Mouse (Mus musculus): ENCODE measurements at regions not wholly inside any gene's neighbourhood (a gene's known extent, or its start where the extent isn't known, plus 50 kb on each side); places are given as distances from the start of the nearest gene placed in this dataset.

DNA sequence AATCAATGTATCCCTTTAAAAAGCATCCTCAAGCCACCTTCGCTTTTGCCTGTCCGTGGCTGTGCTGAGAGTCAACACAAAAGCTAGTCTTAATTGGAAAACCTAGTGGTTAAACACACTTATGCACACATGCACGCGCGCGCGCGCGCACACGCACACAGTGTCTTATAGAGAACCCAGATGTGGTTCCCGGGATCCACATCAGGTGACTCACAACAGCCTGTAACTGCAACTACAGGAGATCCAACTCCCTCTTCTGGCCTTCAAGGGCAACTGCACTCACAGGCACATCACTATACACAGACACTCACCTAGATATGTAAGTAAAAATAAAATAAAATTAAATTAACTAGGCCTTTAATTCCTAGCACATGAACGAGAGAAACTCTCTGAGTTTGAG is 118.4 kb upstream of the Fam204a start:
- H3K27ac ChIP-seq (ENCODE audit: low read length), result no peak overlapping the region
- H3K36me3 ChIP-seq (ENCODE audit: control insufficient read depth, insufficient read depth, low read length), result no peaks in the 10 kb centered on the region
- no peak overlapping the region for H3K4me2 ChIP-seq (ENCODE audit: low read length)
- no peaks in the 10 kb centered on the region for H3K27me3 ChIP-seq (ENCODE audit: control insufficient read depth, insufficient read depth, low read depth, low read length)
- no peaks in the 10 kb centered on the region for H3K9me3 ChIP-seq (replicated peaks; ENCODE audit: control insufficient read depth, low read length, poor library complexity, severe bottlenecking)
- no peaks in the 10 kb centered on the region for H3K4me1 ChIP-seq (ENCODE audit: control insufficient read depth, insufficient read depth, low read length)
- H3K9ac ChIP-seq (ENCODE audit: low read depth, low read length), result no peak overlapping the region
- no peak overlapping the region for H3K4me3 ChIP-seq (ENCODE audit: low read depth, low read length)
- ATAC-seq, result no peak
- WGBS, result 94% methylated on average over 12 of the region's 12 CpGs

DNA sequence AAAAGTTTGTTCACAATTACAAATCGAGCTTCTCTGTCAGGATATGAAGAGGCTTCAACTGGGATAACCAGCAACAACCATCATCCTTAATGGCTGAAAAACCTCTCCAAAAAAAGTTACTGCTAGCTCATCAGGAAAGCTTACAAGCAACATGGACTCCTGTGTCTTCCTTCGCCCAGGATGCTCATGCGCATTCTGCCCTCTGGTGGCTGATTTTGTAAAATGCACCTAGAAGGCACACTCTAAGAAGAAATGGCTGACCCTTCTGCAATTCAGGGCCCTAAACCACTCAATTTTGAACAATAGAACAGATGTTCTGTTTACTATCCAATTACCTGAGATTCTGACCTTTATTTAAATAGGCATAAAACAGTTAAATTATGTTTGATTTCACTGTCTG is 115.0 kb upstream of the Fam204a start:
- no peak overlapping the region for H3K4me3 ChIP-seq (ENCODE audit: low read depth, low read length)
- ATAC-seq, result no peak

DNA sequence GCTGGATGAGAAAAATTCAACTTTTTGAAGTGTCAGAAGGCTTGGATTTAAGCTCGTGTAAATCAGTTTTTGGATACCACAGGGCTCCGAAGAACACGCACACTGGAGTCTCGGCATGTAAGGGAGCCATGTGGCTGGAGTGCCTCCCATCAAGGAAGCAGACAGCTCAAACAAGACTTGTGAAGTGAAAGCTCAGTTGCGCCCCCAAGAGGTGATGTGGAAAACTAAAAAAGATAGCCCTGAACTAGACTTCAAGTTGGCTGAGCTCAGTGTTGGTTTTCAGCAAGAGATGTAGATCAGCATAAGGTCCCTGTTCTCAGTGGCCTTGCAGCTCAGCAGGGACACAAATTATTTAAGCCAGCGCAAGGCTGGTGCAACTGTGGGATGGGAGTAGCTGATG is 113.7 kb upstream of the Fam204a start:
- Histone ChIP-seq H3K36me3 (ENCODE audit: control insufficient read depth, insufficient read depth, low read length) (no peaks in the 10 kb centered on the region), H3K4me3 (ENCODE audit: low read depth, low read length) (no peak overlapping the region), H3K4me1 (ENCODE audit: control insufficient read depth, insufficient read depth, low read length) (no peaks in the 10 kb centered on the region), H3K4me2 (ENCODE audit: low read length) (no peak overlapping the region), H3K27me3 (ENCODE audit: control insufficient read depth, insufficient read depth, low read depth, low read length) (no peaks in the 10 kb centered on the region), H3K9me3 (replicated peaks; ENCODE audit: control insufficient read depth, low read length, poor library complexity, severe bottlenecking) (no peaks in the 10 kb centered on the region), H3K9ac (ENCODE audit: low read depth, low read length) (no peak overlapping the region), H3K27ac (ENCODE audit: low read length) (no peak overlapping the region)
- no peak for ATAC-seq
- 91% methylated on average over 6 of the region's 6 CpGs for WGBS

More for the DNA sequence above, 115.0 kb upstream of the Fam204a start:
- no peak overlapping the region for H3K9ac ChIP-seq (ENCODE audit: low read depth, low read length)
- no peaks in the 10 kb centered on the region for H3K9me3 ChIP-seq (replicated peaks; ENCODE audit: control insufficient read depth, low read length, poor library complexity, severe bottlenecking)
- H3K27ac ChIP-seq (ENCODE audit: low read length), result no peak overlapping the region
- 5% methylated on average over 3 of the region's 3 CpGs for WGBS
- H3K27me3 ChIP-seq (ENCODE audit: control insufficient read depth, insufficient read depth, low read depth, low read length), result no peaks in the 10 kb centered on the region
- no peaks in the 10 kb centered on the region for H3K4me1 ChIP-seq (ENCODE audit: control insufficient read depth, insufficient read depth, low read length)
- no peaks in the 10 kb centered on the region for H3K36me3 ChIP-seq (ENCODE audit: control insufficient read depth, insufficient read depth, low read length)
- H3K4me2 ChIP-seq (ENCODE audit: low read length), result no peak overlapping the region

DNA sequence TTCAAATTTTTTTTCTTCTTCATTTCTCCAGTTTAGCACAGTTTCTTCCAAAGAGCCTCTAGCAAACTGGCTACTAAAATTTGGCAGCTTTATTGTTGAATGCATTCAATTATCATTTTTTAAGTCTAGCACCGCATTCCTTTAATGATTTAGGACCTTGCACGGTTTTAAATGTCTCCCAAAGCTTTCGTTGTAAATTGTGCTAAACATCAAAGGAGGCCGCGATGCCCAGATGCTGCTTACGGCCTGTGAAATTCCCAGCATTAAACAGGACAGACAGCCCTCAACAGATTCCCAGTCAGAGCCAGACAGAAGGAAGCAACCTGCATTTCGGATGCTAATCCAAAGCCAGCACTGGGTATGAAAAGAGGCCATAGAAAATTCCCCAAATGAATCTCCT is 108.0 kb upstream of the Fam204a start:
- no peak overlapping the region for H3K4me2 ChIP-seq (ENCODE audit: low read length)
- no peaks in the 10 kb centered on the region for H3K4me1 ChIP-seq (ENCODE audit: control insufficient read depth, insufficient read depth, low read length)
- no peaks in the 10 kb centered on the region for H3K9me3 ChIP-seq (replicated peaks; ENCODE audit: control insufficient read depth, low read length, poor library complexity, severe bottlenecking)
- H3K4me3 ChIP-seq (ENCODE audit: low read depth, low read length), result no peak overlapping the region
- H3K36me3 ChIP-seq (ENCODE audit: control insufficient read depth, insufficient read depth, low read length), result no peaks in the 10 kb centered on the region
- no peaks in the 10 kb centered on the region for H3K27me3 ChIP-seq (ENCODE audit: control insufficient read depth, insufficient read depth, low read depth, low read length)
- ATAC-seq, result no peak
- no peak overlapping the region for H3K9ac ChIP-seq (ENCODE audit: low read depth, low read length)
- H3K27ac ChIP-seq (ENCODE audit: low read length), result no peak overlapping the region
- 34% methylated on average over 7 of the region's 7 CpGs for WGBS

DNA sequence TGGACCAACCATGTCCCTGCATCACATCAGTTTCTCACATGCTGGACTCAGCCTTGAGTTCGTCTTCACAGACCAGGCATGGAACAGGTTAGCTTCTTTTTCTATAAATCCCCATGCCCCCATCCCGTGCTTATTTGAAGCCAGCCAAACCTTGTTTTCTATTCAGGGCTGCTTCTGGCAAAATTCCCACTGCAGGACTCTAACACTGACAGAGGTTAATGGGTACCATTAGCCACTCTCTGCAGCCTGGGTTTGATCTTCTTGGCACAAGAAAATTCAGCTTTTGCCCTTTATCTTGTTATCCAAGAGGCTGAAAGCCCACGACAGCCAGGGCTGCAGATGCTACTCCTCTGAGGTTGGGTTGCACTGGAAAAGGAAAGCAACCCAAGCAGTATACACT is 101.8 kb upstream of the Fam204a start:
- H3K4me3 ChIP-seq (ENCODE audit: low read depth, low read length), result no peak overlapping the region
- H3K9me3 ChIP-seq (replicated peaks; ENCODE audit: control insufficient read depth, low read length, poor library complexity, severe bottlenecking), result no peaks in the 10 kb centered on the region
- no peak overlapping the region for H3K9ac ChIP-seq (ENCODE audit: low read depth, low read length)
- 0 out of 2 replicates have a peak, but pooled peaks cover 2% of the 10 kb centered on the region for H3K4me1 ChIP-seq (ENCODE audit: control insufficient read depth, insufficient read depth, low read length)
- no peak for ATAC-seq
- 52% methylated on average over 3 of the region's 3 CpGs for WGBS
- H3K27ac ChIP-seq (ENCODE audit: low read length), result no peak overlapping the region
- no peaks in the 10 kb centered on the region for H3K36me3 ChIP-seq (ENCODE audit: control insufficient read depth, insufficient read depth, low read length)
- no peak overlapping the region for H3K4me2 ChIP-seq (ENCODE audit: low read length)
- H3K27me3 ChIP-seq (ENCODE audit: control insufficient read depth, insufficient read depth, low read depth, low read length), result no peaks in the 10 kb centered on the region

DNA sequence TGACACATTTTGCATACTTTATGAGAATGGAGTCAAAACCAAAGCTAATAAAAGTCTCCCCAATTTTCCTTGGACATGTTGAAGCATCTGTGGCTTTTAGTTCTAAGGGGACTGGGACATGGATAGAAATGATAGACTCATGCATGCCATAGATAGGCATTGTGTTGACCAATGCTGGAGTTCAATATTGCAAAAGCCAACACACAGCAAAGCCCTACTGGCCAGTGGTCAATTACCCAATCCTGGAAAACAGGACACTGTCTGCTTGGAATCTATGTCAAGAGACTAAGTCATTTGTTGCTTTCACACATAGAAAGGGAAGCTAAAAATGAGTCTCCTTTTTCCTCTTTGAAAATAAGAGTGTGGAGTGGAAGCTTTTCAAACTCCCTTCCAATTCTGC is 99.1 kb upstream of the Fam204a start:
- H3K9ac ChIP-seq (ENCODE audit: low read depth, low read length), result no peak overlapping the region
- H3K36me3 ChIP-seq (ENCODE audit: control insufficient read depth, insufficient read depth, low read length), result no peaks in the 10 kb centered on the region
- no peak overlapping the region for H3K4me3 ChIP-seq (ENCODE audit: low read depth, low read length)
- H3K9me3 ChIP-seq (replicated peaks; ENCODE audit: control insufficient read depth, low read length, poor library complexity, severe bottlenecking), result no peaks in the 10 kb centered on the region
- no peak overlapping the region for H3K27ac ChIP-seq (ENCODE audit: low read length)
- 0 out of 2 replicates have a peak, but pooled peaks cover 2% of the 10 kb centered on the region for H3K4me1 ChIP-seq (ENCODE audit: control insufficient read depth, insufficient read depth, low read length)
- no peaks in the 10 kb centered on the region for H3K27me3 ChIP-seq (ENCODE audit: control insufficient read depth, insufficient read depth, low read depth, low read length)
- H3K4me2 ChIP-seq (ENCODE audit: low read length), result no peak overlapping the region
- ATAC-seq, result no peak

DNA sequence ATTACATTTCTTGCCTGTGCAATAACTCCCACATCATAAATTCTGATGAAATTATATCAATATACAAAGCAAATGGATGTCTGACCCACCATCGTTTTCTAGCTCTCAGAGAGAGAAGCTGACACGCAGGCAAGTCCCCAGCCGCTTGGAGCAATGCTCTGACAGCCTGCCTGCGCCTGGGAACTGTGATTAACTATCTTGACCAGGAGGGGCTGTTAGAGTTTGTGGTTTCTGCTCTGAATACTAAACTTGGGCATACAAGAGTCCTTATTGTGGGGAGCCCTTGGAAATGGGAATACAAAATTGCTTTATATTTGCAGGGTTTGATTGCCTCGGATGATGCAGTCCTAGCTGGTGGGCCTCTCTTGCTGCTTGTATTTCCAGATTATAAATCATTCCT is 98.6 kb upstream of the Fam204a start:
- ATAC-seq, result no peak

DNA sequence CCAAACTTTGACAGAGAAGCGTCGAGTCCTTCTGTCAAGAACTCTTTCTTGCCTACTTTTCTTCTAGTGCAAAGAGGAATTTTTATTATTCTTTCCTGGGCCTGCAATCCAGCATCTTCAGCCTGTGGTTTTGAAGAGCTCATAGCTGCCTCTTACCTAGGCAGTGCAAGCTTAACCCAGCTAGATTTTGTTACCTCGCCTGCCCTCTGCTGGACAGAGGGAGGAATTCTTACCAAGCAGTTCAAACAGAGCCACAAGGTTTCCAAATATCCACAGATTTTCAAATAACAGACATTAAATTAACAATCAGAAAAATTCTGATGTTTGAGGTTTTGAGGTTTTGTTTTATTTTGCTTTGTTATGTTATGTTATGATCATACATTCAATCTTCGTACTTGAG is 84.1 kb upstream of the Fam204a start:
- 26% methylated on average over 4 of the region's 4 CpGs for WGBS
- no peak overlapping the region for H3K4me2 ChIP-seq (ENCODE audit: low read length)
- H3K36me3 ChIP-seq (ENCODE audit: control insufficient read depth, insufficient read depth, low read length), result no peaks in the 10 kb centered on the region

More for the DNA sequence above, 98.6 kb upstream of the Fam204a start:
- Histone ChIP-seq H3K9ac (ENCODE audit: low read depth, low read length) (no peak overlapping the region), H3K36me3 (ENCODE audit: control insufficient read depth, insufficient read depth, low read length) (no peaks in the 10 kb centered on the region), H3K27ac (ENCODE audit: low read length) (no peak overlapping the region), H3K4me2 (ENCODE audit: low read length) (no peak overlapping the region), H3K4me3 (ENCODE audit: low read depth, low read length) (no peak overlapping the region), H3K9me3 (replicated peaks; ENCODE audit: control insufficient read depth, low read length, poor library complexity, severe bottlenecking) (no peaks in the 10 kb centered on the region), H3K27me3 (ENCODE audit: control insufficient read depth, insufficient read depth, low read depth, low read length) (no peaks in the 10 kb centered on the region), H3K4me1 (ENCODE audit: control insufficient read depth, insufficient read depth, low read length) (0 out of 2 replicates have a peak, but pooled peaks cover 2% of the 10 kb centered on the region)
- 40% methylated on average over 5 of the region's 5 CpGs for WGBS

DNA sequence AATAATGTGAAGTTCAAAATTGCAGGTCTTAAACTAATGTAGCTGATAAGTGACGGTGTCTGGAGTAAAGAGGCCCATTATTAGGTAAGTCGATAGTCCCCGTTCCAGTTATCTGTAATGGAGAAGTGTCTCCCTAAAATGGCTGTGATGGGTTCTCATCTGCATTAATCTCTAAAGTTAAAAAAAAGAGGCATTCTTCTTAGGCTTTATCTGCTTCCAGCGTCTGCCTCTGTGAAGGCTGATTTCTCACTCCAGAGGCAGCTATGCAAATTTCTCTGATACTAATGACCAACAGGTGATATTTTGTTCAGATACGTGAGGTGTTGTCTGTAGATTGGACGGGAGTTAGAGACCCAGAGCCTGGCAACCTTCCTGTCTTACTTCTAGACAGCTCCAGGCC is 75.9 kb upstream of the Fam204a start:
- H3K27ac ChIP-seq (ENCODE audit: low read length), result no peak overlapping the region
- H3K36me3 ChIP-seq (ENCODE audit: control insufficient read depth, insufficient read depth, low read length), result no peaks in the 10 kb centered on the region
- no peaks in the 10 kb centered on the region for H3K27me3 ChIP-seq (ENCODE audit: control insufficient read depth, insufficient read depth, low read depth, low read length)
- 67% methylated on average over 6 of the region's 6 CpGs for WGBS
- H3K4me2 ChIP-seq (ENCODE audit: low read length), result no peak overlapping the region
- no peak overlapping the region for H3K9ac ChIP-seq (ENCODE audit: low read depth, low read length)
- H3K4me1 ChIP-seq (ENCODE audit: control insufficient read depth, insufficient read depth, low read length), result no peaks in the 10 kb centered on the region
- H3K4me3 ChIP-seq (ENCODE audit: low read depth, low read length), result no peak overlapping the region
- no peaks in the 10 kb centered on the region for H3K9me3 ChIP-seq (replicated peaks; ENCODE audit: control insufficient read depth, low read length, poor library complexity, severe bottlenecking)
- ATAC-seq, result no peak

More for the DNA sequence above, 84.1 kb upstream of the Fam204a start:
- Histone ChIP-seq H3K9ac (ENCODE audit: low read depth, low read length) (no peak overlapping the region), H3K4me1 (ENCODE audit: control insufficient read depth, insufficient read depth, low read length) (no peaks in the 10 kb centered on the region), H3K27me3 (ENCODE audit: control insufficient read depth, insufficient read depth, low read depth, low read length) (no peaks in the 10 kb centered on the region), H3K4me3 (ENCODE audit: low read depth, low read length) (no peak overlapping the region), H3K9me3 (replicated peaks; ENCODE audit: control insufficient read depth, low read length, poor library complexity, severe bottlenecking) (no peaks in the 10 kb centered on the region), H3K27ac (ENCODE audit: low read length) (no peak overlapping the region)
- peak; percentile 72 for ATAC-seq

DNA sequence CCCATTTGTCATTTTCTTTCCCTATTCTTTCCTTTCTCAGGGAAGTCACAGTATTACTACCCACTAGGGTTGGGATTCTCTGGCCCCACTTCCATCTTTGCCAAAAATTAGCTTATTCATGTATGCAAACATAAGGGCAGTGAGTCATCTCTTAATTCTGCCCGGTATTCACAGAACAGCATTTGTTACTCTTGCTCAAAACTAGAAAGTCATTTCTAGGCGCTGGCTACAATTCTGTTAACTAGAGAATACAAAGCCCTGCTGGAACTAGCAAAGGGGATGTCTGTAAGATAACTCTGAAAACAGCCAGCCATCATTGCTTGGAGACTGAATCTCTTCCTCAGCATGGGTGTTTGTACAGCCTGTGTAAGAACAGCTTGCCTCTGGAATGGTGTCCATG is 74.4 kb upstream of the Fam204a start:
- H3K9ac ChIP-seq (ENCODE audit: low read depth, low read length), result no peak overlapping the region
- H3K9me3 ChIP-seq (replicated peaks; ENCODE audit: control insufficient read depth, low read length, poor library complexity, severe bottlenecking), result no peaks in the 10 kb centered on the region
- H3K4me3 ChIP-seq (ENCODE audit: low read depth, low read length), result no peak overlapping the region
- H3K36me3 ChIP-seq (ENCODE audit: control insufficient read depth, insufficient read depth, low read length), result no peaks in the 10 kb centered on the region
- H3K27me3 ChIP-seq (ENCODE audit: control insufficient read depth, insufficient read depth, low read depth, low read length), result no peaks in the 10 kb centered on the region
- ATAC-seq, result no peak
- no peak overlapping the region for H3K27ac ChIP-seq (ENCODE audit: low read length)
- WGBS, result 85% methylated on average over 2 of the region's 2 CpGs
- H3K4me1 ChIP-seq (ENCODE audit: control insufficient read depth, insufficient read depth, low read length), result no peaks in the 10 kb centered on the region
- no peak overlapping the region for H3K4me2 ChIP-seq (ENCODE audit: low read length)
